Mouse (Mus musculus): ENCODE measurements around the gene Adsl.

Adsl gene

GRCm38 (mm10) chr15:80996090-80996835 lies 48.0 kb downstream of the Adsl start:
- in situ Hi-C loops (cut with MboI; ENCODE audit: low pct_unique_long_range_greater_than_20kb in 1 of 2, low sequenced_read_pairs in 2 of 2, unreplicated experiment in 1 of 2), result no loop called here

DNA sequence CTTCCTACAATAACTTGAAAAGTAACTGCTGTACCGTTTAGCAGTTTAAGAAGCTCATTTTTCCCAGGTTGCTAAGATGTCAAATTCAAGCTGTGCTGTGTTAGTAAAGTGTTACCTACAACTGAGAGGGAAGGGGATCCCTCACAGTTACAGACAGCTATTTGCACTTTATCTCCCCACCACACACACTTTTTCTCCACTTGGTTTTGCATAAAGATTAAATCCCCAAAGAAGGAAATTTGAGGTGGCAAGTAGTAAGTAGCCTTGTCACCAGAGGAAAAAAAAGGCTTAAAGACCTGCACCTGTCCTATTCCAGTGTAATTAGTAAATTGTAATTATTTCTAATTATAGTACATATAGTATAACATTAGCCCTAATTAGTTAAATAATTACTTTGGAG lies 48.8 kb downstream of the Adsl start:
- in situ Hi-C loops (cut with MboI; ENCODE audit: low pct_unique_long_range_greater_than_20kb in 1 of 2, low sequenced_read_pairs in 2 of 2, unreplicated experiment in 1 of 2), result no loop called here

- in situ Hi-C loops (cut with MboI; ENCODE audit: low pct_unique_long_range_greater_than_20kb in 1 of 2, low sequenced_read_pairs in 2 of 2, unreplicated experiment in 1 of 2), result no loop called here
These were observed 52.3 kb downstream of the Adsl start for GRCm38 (mm10) chr15:81000419-81001138.

DNA sequence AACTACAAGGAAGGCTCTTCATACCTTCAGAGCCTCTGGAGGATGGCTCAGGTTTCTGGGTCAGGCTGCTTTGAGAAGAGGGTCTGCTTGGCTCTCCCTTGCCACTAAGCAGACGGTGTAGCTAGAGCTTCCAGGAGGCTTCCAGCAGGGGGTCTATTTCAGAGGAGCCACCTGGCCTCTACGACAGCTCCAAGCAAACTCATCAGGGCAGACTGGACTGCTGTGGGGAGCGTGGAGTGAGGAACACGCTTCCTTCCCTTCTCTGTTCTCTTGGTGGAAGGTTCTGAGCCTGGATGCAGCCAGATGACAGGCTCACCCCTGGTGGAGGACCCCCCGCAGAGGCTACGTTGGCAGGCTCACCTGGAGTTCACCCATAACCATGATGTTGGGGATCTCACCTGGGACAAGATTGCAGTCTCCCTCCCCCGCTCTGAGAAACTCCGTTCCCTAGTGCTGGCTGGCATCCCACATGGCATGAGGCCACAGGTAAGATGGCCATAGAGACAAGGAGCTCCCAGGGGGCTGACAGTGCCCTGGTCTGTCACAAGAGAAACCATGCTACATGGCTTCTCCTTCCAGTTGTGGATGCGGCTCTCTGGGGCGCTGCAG lies 57.9 kb downstream of the Adsl start:
- in situ Hi-C loops (cut with MboI; ENCODE audit: low pct_unique_long_range_greater_than_20kb in 1 of 2, low sequenced_read_pairs in 2 of 2, unreplicated experiment in 1 of 2), result no loop called here

- in situ Hi-C loops (cut with MboI; ENCODE audit: low pct_unique_long_range_greater_than_20kb in 1 of 2, low sequenced_read_pairs in 2 of 2, unreplicated experiment in 1 of 2), result no loop called here
These were observed 59.0 kb downstream of the Adsl start for GRCm38 (mm10) chr15:81007339-81007738.

DNA sequence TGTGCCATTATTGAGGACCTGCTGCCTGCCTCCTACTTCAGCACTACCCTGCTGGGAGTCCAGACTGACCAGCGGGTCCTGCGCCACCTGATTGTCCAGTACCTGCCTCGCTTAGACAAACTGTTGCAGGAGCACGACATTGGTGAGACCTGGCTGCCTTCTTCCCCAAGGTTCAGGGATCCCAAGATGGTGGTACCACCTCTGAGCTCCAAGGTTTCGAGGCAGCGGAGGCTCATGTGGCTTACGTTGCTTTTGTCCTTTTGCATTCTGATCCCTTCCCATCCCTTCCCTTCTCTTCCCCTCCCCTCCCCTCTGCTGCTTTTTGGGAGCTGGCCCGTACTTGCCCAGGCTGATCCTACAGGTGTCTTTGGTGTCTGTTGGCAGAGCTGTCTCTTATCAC lies 59.6 kb downstream of the Adsl start:
- in situ Hi-C loops (cut with MboI; ENCODE audit: low pct_unique_long_range_greater_than_20kb in 1 of 2, low sequenced_read_pairs in 2 of 2, unreplicated experiment in 1 of 2), result no loop called here

- in situ Hi-C loops (cut with MboI; ENCODE audit: low pct_unique_long_range_greater_than_20kb in 1 of 2, low sequenced_read_pairs in 2 of 2, unreplicated experiment in 1 of 2), result no loop called here
These were observed 60.4 kb downstream of the Adsl start for GRCm38 (mm10) chr15:81008689-81009123.

DNA sequence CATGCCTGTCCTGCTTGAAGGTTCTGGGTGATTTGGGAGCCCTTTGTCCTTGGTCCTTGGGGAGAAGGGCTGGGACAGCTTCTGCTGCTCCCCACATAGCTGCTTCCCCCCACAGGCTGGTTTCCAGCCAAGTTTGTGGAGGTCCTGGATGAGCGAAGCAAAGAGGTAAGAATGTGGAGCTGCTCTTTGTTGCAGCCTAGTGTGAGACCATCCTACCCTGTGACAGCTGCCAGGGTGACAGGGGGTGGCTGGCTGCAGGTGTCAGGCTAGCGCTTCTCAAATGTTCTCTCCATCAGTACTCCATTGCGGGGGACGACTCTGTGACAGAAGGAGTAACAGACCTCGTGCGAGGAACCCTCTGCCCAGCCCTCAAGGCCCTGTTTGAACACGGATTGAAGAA lies 61.8 kb downstream of the Adsl start:
- in situ Hi-C loops (cut with MboI; ENCODE audit: low pct_unique_long_range_greater_than_20kb in 1 of 2, low sequenced_read_pairs in 2 of 2, unreplicated experiment in 1 of 2), result no loop called here

DNA sequence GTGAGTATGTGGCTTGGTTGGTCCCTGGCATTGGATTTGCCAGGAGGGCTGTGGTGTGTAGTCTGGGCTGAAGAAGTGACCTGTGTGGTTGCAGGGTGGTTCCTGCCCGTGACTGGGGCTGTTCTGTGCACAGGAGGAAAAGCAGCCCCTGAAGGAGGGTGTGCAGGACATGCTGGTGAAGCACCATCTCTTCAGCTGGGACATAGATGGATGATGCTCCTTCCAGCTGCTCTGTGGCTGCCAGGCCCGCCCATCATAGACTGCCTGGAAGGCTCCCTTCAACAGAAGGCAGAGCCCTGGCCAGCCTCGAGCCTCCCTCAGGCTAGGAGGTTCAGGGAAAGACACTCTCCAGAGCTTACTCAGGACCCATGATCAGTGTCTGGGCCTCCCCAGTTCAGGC lies 63.2 kb downstream of the Adsl start:
- in situ Hi-C loops (cut with MboI; ENCODE audit: low pct_unique_long_range_greater_than_20kb in 1 of 2, low sequenced_read_pairs in 2 of 2, unreplicated experiment in 1 of 2), result no loop called here

DNA sequence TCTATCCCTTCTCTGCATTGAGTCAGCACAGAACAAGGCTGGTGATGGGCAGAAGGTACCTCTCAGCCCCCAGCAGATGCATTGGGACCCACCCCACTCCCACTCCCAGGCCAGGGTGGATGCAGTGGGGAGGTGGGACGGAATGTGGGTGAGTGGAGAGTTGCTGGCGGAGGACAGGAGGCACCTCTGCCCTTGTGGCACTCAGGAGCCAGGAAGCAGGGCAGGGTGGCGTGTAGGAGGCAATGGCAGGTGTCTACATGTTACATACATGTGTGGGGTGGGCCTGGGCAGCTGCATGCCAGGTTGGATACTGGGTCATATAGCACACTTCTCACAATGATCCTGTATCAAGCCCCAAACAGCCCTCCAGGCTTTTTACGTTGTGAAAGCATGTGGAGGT lies 64.1 kb downstream of the Adsl start:
- in situ Hi-C loops (cut with MboI; ENCODE audit: low pct_unique_long_range_greater_than_20kb in 1 of 2, low sequenced_read_pairs in 2 of 2, unreplicated experiment in 1 of 2), result no loop called here

GRCm38 (mm10) chr15:81013186-81013585 lies 64.9 kb downstream of the Adsl start:
- in situ Hi-C loops (cut with MboI; ENCODE audit: low pct_unique_long_range_greater_than_20kb in 1 of 2, low sequenced_read_pairs in 2 of 2, unreplicated experiment in 1 of 2), result no loop called here

GRCm38 (mm10) chr15:81015068-81015744 lies 66.9 kb downstream of the Adsl start:
- in situ Hi-C loops (cut with MboI; ENCODE audit: low pct_unique_long_range_greater_than_20kb in 1 of 2, low sequenced_read_pairs in 2 of 2, unreplicated experiment in 1 of 2), result no loop called here

- in situ Hi-C loops (cut with MboI; ENCODE audit: low pct_unique_long_range_greater_than_20kb in 1 of 2, low sequenced_read_pairs in 2 of 2, unreplicated experiment in 1 of 2), result no loop called here
These were observed 68.2 kb downstream of the Adsl start for GRCm38 (mm10) chr15:81016488-81016887.

DNA sequence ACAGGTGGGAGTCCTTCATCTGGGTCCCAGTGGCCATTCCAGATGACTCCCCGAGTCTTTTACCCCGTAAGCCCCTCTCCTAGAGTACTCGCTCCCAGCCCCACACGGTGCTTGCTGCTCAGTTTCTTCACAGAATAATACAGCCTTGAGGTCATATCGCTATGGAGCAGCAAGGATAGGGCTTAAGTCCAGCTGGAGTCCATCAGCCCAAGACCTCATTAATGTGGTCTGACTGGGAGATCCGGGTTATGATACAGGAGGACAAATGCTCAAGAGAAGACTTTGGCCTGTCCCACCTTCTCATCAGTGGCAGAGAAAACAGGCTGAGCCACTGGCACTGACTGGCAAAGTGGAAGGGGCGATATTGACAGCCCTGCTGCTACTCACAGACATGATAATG lies 69.0 kb downstream of the Adsl start:
- in situ Hi-C loops (cut with MboI; ENCODE audit: low pct_unique_long_range_greater_than_20kb in 1 of 2, low sequenced_read_pairs in 2 of 2, unreplicated experiment in 1 of 2), result no loop called here

Data from mouse embryonic stem cell (cell line).